Mouse (Mus musculus) embryonic fibroblast, embryonic 13.5 days (primary cell): Measurements from ENCODE around the gene Thbd. TPM values are rescaled to one million over a fixed set of nuclear protein-coding genes. Genes with fewer than 3 reads are reported as not detected.
A peak's percentile ranks its signal among the peaks of the same experiment; 100 is the strongest.

Experiments
- H3K27ac ChIP-seq: 2 replicates; pipeline ENCODE4 v1.5.1; 2012; ENCODE audit warnings: low read length, control low read depth, inconsistent platforms; ENCODE audit not compliant: insufficient read depth
- H3K4me1 ChIP-seq: 2 replicates; pipeline ENCODE4 v1.6.1; 2011; ENCODE audit warnings: low read length; ENCODE audit not compliant: control insufficient read depth, insufficient read depth
- H3K4me3 ChIP-seq: 2 replicates; pipeline ENCODE4 v1.5.1; 2011; ENCODE audit warnings: mild to moderate bottlenecking, control low read depth, low read length; ENCODE audit not compliant: insufficient read depth
- CTCF ChIP-seq: IDR thresholded peaks from 2 replicates; pipeline ENCODE4 v1.5.1; 2011; ENCODE audit warnings: mild to moderate bottlenecking, control low read depth, low read length, moderate library complexity, borderline replicate concordance; ENCODE audit not compliant: insufficient read depth
- POLR2A ChIP-seq: IDR thresholded peaks from 2 replicates; pipeline ENCODE4 v1.6.1; 2011; ENCODE audit warnings: low read depth, mild to moderate bottlenecking, control low read depth, low read length, moderate library complexity
- polyA plus RNA-seq: library from polyadenylated mRNA; stranded (reverse); fragments of >200 nt; gene quantifications from 2 replicates; pipeline ENCODE4 v1.2.4, GENCODE M21; 2011; ENCODE audit warnings: low read depth; ENCODE audit not compliant: missing spikeins, insufficient read length

Gene Thbd
- polyA plus RNA-seq, 1 experiment: 66.5 TPM

- Histone ChIP-seq H3K4me1 (peaks cover 4% of the 10 kb centered on the region; the same call in 1 of the 2 replicates), H3K27ac (no peak overlapping the region)
Observed at GRCm38 (mm10) chr2:148427553-148427952, 19.6 kb upstream of the Thbd start.

GRCm38 (mm10) chr2:148425709-148426382 is 17.9 kb upstream of the Thbd start:
- Histone ChIP-seq H3K27ac (no peak overlapping the region), H3K4me3 (no peak overlapping the region), H3K4me1 (peaks cover 3% of the 10 kb centered on the region; the same call in 1 of the 2 replicates)
- no peak for TF ChIP-seq POLR2A
- no peak for TF ChIP-seq CTCF

More at GRCm38 (mm10) chr2:148427553-148427952, 19.6 kb upstream of the Thbd start:
- no peak overlapping the region for H3K4me3 ChIP-seq
- TF ChIP-seq POLR2A (no peak), CTCF (no peak)

GRCm38 (mm10) chr2:148421706-148422105 is 13.7 kb upstream of the Thbd start:
- no peak overlapping the region for H3K4me3 ChIP-seq
- TF ChIP-seq CTCF (no peak), POLR2A (no peak)
- no peak overlapping the region for H3K27ac ChIP-seq
- no peaks in the 10 kb centered on the region for H3K4me1 ChIP-seq

- no peak overlapping the region for H3K27ac ChIP-seq
- no peak overlapping the region for H3K4me3 ChIP-seq
- H3K4me1 ChIP-seq: no peaks in the 10 kb centered on the region
- no peak for TF ChIP-seq CTCF
- TF ChIP-seq POLR2A: no peak
Observed at GRCm38 (mm10) chr2:148421112-148421511, 13.1 kb upstream of the Thbd start.

GRCm38 (mm10) chr2:148419776-148420175 is 11.8 kb upstream of the Thbd start:
- Histone ChIP-seq H3K4me1 (no peaks in the 10 kb centered on the region), H3K27ac (no peak overlapping the region), H3K4me3 (no peak overlapping the region)
- no peak for TF ChIP-seq POLR2A
- no peak for TF ChIP-seq CTCF

- Histone ChIP-seq H3K4me1 (no peaks in the 10 kb centered on the region), H3K4me3 (no peak overlapping the region), H3K27ac (no peak overlapping the region)
- TF ChIP-seq CTCF: no peak
- TF ChIP-seq POLR2A: no peak
Observed at GRCm38 (mm10) chr2:148419151-148419550, 11.2 kb upstream of the Thbd start.

GRCm38 (mm10) chr2:148409821-148410220 is 1.8 kb upstream of the Thbd start:
- Histone ChIP-seq H3K4me1 (peaks cover 5% of the 10 kb centered on the region; the same call in 1 of the 2 replicates), H3K4me3 (no peak overlapping the region), H3K27ac (no peak overlapping the region)
- no peak for TF ChIP-seq CTCF
- TF ChIP-seq POLR2A: no peak

GRCm38 (mm10) chr2:148409141-148409540 is 1.2 kb upstream of the Thbd start:
- H3K27ac ChIP-seq: no peak overlapping the region
- peak; percentile 92 for TF ChIP-seq CTCF
- no peak for TF ChIP-seq POLR2A
- peaks cover 5% of the 10 kb centered on the region; the same call in 1 of the 2 replicates for H3K4me1 ChIP-seq
- H3K4me3 ChIP-seq: no peak overlapping the region

GRCm38 (mm10) chr2:148408761-148409120 is 753 bp upstream of the Thbd start:
- TF ChIP-seq CTCF (no peak), POLR2A (no peak)
- Histone ChIP-seq H3K4me1 (peaks cover 5% of the 10 kb centered on the region; the same call in 1 of the 2 replicates), H3K4me3 (no peak overlapping the region), H3K27ac (peak overlapping the region; percentile 7)

- Histone ChIP-seq H3K27ac (peak overlapping the region; percentile 7), H3K4me1 (peaks cover 9% of the 10 kb centered on the region; the same call in 1 of the 2 replicates), H3K4me3 (peak overlapping the region; percentile 31)
- TF ChIP-seq POLR2A (no peak; the same call in 1 of the 2 replicates), CTCF (no peak)
Observed at GRCm38 (mm10) chr2:148406971-148407869, 768 bp downstream of the Thbd start.
